Mouse (Mus musculus): Measurements from ENCODE around the gene Prok1. TPM values are rescaled to one million over a fixed set of nuclear protein-coding genes. Genes with fewer than 3 reads are reported as not detected.

Gene Prok1
- polyA plus RNA-seq, 1 experiment = not detected

GRCm38 (mm10) chr3:107272433-107272832, 32.9 kb upstream of the Prok1 start:
- no peak overlapping the region for H3K4me3 ChIP-seq (replicated peaks; ENCODE audit: control insufficient read depth, low read depth, low read length)
- no peak for TF ChIP-seq POLR2A (IDR thresholded peaks at IDR 0.05; ENCODE audit: borderline replicate concordance, control insufficient read depth, low read depth, low read length)
- TF ChIP-seq CTCF (IDR thresholded peaks at IDR 0.05; ENCODE audit: control insufficient read depth, insufficient read depth, low read length) = no peak
- no peaks in the 10 kb centered on the region for H3K4me1 ChIP-seq (ENCODE audit: control insufficient read depth, insufficient read depth, low read length)
- 73% methylated on average over 3 of the region's 3 CpGs for WGBS
- H3K27ac ChIP-seq (ENCODE audit: control insufficient read depth, insufficient read depth, low read depth, low read length, poor library complexity) = no peak overlapping the region

- 78% methylated on average over 2 of the region's 2 CpGs for WGBS
- TF ChIP-seq POLR2A (IDR thresholded peaks at IDR 0.05; ENCODE audit: borderline replicate concordance, control insufficient read depth, low read depth, low read length) = no peak
- no peak for TF ChIP-seq CTCF (IDR thresholded peaks at IDR 0.05; ENCODE audit: control insufficient read depth, insufficient read depth, low read length)
Measured at GRCm38 (mm10) chr3:107266814-107267345, 27.4 kb upstream of the Prok1 start.

GRCm38 (mm10) chr3:107261851-107262165, 22.3 kb upstream of the Prok1 start:
- H3K4me1 ChIP-seq (ENCODE audit: control insufficient read depth, insufficient read depth, low read length) = no peaks in the 10 kb centered on the region; the same call in 1 of the 2 replicates
- WGBS = 55% methylated on average over 7 of the region's 7 CpGs
- H3K4me3 ChIP-seq (replicated peaks; ENCODE audit: control insufficient read depth, low read depth, low read length) = no peak overlapping the region
- TF ChIP-seq CTCF (IDR thresholded peaks at IDR 0.05; ENCODE audit: control insufficient read depth, insufficient read depth, low read length) = no peak
- no peak for TF ChIP-seq POLR2A (IDR thresholded peaks at IDR 0.05; ENCODE audit: borderline replicate concordance, control insufficient read depth, low read depth, low read length)
- H3K27ac ChIP-seq (ENCODE audit: control insufficient read depth, insufficient read depth, low read depth, low read length, poor library complexity) = no peak overlapping the region

More at GRCm38 (mm10) chr3:107266814-107267345, 27.4 kb upstream of the Prok1 start:
- Histone ChIP-seq H3K4me3 (replicated peaks; ENCODE audit: control insufficient read depth, low read depth, low read length) (no peak overlapping the region), H3K27ac (ENCODE audit: control insufficient read depth, insufficient read depth, low read depth, low read length, poor library complexity) (no peak overlapping the region), H3K4me1 (ENCODE audit: control insufficient read depth, insufficient read depth, low read length) (no peaks in the 10 kb centered on the region)

- TF ChIP-seq POLR2A (IDR thresholded peaks at IDR 0.05; ENCODE audit: borderline replicate concordance, control insufficient read depth, low read depth, low read length) (no peak), CTCF (IDR thresholded peaks at IDR 0.05; ENCODE audit: control insufficient read depth, insufficient read depth, low read length) (no peak)
- WGBS = 54% methylated on average over 8 of the region's 8 CpGs
- Histone ChIP-seq H3K27ac (ENCODE audit: control insufficient read depth, insufficient read depth, low read depth, low read length, poor library complexity) (peak overlapping the region; percentile 52), H3K4me1 (ENCODE audit: control insufficient read depth, insufficient read depth, low read length) (no peaks in the 10 kb centered on the region; the same call in 1 of the 2 replicates), H3K4me3 (replicated peaks; ENCODE audit: control insufficient read depth, low read depth, low read length) (no peak overlapping the region)
Measured at GRCm38 (mm10) chr3:107260956-107261850, 21.7 kb upstream of the Prok1 start.

GRCm38 (mm10) chr3:107257924-107258323, 18.4 kb upstream of the Prok1 start:
- no peaks in the 10 kb centered on the region; the same call in 1 of the 2 replicates for H3K4me1 ChIP-seq (ENCODE audit: control insufficient read depth, insufficient read depth, low read length)
- no peak for TF ChIP-seq CTCF (IDR thresholded peaks at IDR 0.05; ENCODE audit: control insufficient read depth, insufficient read depth, low read length)
- H3K27ac ChIP-seq (ENCODE audit: control insufficient read depth, insufficient read depth, low read depth, low read length, poor library complexity) = no peak overlapping the region
- 48% methylated on average over 5 of the region's 5 CpGs for WGBS
- no peak overlapping the region for H3K4me3 ChIP-seq (replicated peaks; ENCODE audit: control insufficient read depth, low read depth, low read length)

- 75% methylated on average over 7 of the region's 7 CpGs for WGBS
- Histone ChIP-seq H3K4me3 (replicated peaks; ENCODE audit: control insufficient read depth, low read depth, low read length) (no peak overlapping the region), H3K27ac (ENCODE audit: control insufficient read depth, insufficient read depth, low read depth, low read length, poor library complexity) (no peak overlapping the region), H3K4me1 (ENCODE audit: control insufficient read depth, insufficient read depth, low read length) (no peaks in the 10 kb centered on the region; the same call in 1 of the 2 replicates)
- no peak for TF ChIP-seq POLR2A (IDR thresholded peaks at IDR 0.05; ENCODE audit: borderline replicate concordance, control insufficient read depth, low read depth, low read length)
- no peak for TF ChIP-seq CTCF (IDR thresholded peaks at IDR 0.05; ENCODE audit: control insufficient read depth, insufficient read depth, low read length)
Measured at GRCm38 (mm10) chr3:107256724-107257123, 17.2 kb upstream of the Prok1 start.

- TF ChIP-seq POLR2A (IDR thresholded peaks at IDR 0.05; ENCODE audit: borderline replicate concordance, control insufficient read depth, low read depth, low read length) = no peak
- no peak for TF ChIP-seq CTCF (IDR thresholded peaks at IDR 0.05; ENCODE audit: control insufficient read depth, insufficient read depth, low read length)
- H3K4me3 ChIP-seq (replicated peaks; ENCODE audit: control insufficient read depth, low read depth, low read length) = no peak overlapping the region
- H3K27ac ChIP-seq (ENCODE audit: control insufficient read depth, insufficient read depth, low read depth, low read length, poor library complexity) = no peak overlapping the region
- no peaks in the 10 kb centered on the region; the same call in 1 of the 2 replicates for H3K4me1 ChIP-seq (ENCODE audit: control insufficient read depth, insufficient read depth, low read length)
- WGBS = 71% methylated on average over 3 of the region's 3 CpGs
Measured at GRCm38 (mm10) chr3:107255992-107256391, 16.5 kb upstream of the Prok1 start.

- Histone ChIP-seq H3K4me1 (ENCODE audit: control insufficient read depth, insufficient read depth, low read length) (no peaks in the 10 kb centered on the region; the same call in 1 of the 2 replicates), H3K27ac (ENCODE audit: control insufficient read depth, insufficient read depth, low read depth, low read length, poor library complexity) (no peak overlapping the region), H3K4me3 (replicated peaks; ENCODE audit: control insufficient read depth, low read depth, low read length) (no peak overlapping the region)
- TF ChIP-seq POLR2A (IDR thresholded peaks at IDR 0.05; ENCODE audit: borderline replicate concordance, control insufficient read depth, low read depth, low read length) (no peak), CTCF (IDR thresholded peaks at IDR 0.05; ENCODE audit: control insufficient read depth, insufficient read depth, low read length) (no peak)
- WGBS = 68% methylated on average over 5 of the region's 5 CpGs
Measured at GRCm38 (mm10) chr3:107253925-107254324, 14.4 kb upstream of the Prok1 start.
